Mouse (Mus musculus): Measurements from ENCODE around the gene Tex9. TPM values are rescaled to one million over a fixed set of nuclear protein-coding genes. Genes with fewer than 3 reads are reported as not detected.

The Tex9 gene
- polyA plus RNA-seq, 1 experiment from 2014 or later = 80.9 TPM

DNA sequence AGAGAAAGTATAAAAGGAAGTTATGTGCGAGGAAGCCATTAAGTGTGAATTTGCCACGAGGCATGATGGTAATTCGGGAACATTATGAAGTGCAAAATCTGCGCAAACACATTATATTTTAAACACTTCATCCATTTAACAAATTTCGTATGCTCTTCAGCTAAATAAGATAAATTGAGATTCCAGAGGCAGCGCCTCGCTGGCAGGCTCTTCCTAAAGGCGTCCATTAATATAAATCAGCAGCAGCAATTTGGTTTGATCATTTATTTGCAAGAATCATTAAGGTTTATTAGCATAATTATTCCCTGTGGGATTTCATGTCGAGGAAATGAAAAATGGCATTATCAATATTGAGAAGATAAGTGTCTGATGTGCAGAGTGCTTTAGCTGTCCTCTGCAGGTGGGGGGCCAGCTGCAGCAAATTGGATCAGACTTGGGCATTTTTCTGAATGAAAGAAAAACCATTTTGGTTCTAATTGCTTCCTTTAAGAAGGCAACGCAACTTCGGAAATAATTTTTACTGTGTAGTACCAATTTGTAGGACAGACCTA, 66.6 kb downstream of the Tex9 start:
- ATAC-seq (ENCODE audit: low FRiP score) = no peak
- no peaks in the 10 kb centered on the region for H3K36me3 ChIP-seq (replicated peaks)

GRCm38 (mm10) chr9:72422753-72423152, 69.3 kb downstream of the Tex9 start:
- ATAC-seq (ENCODE audit: low FRiP score) = no peak
- no peak overlapping the region for H3K27ac ChIP-seq
- 92% methylated on average over 2 of the region's 2 CpGs for WGBS
- peaks cover 2% of the 10 kb centered on the region; the same call in 1 of the 2 replicates for H3K27me3 ChIP-seq
- H3K9me3 ChIP-seq = no peaks in the 10 kb centered on the region
- no peak overlapping the region for H3K4me2 ChIP-seq
- no peak overlapping the region for H3K4me3 ChIP-seq (replicated peaks)
- no peaks in the 10 kb centered on the region for H3K36me3 ChIP-seq (replicated peaks)
- peaks cover 9% of the 10 kb centered on the region; the same call in 1 of the 2 replicates for H3K4me1 ChIP-seq
- no peak overlapping the region for H3K9ac ChIP-seq

More for the DNA sequence above, 66.6 kb downstream of the Tex9 start:
- H3K9me3 ChIP-seq = no peaks in the 10 kb centered on the region
- no peak overlapping the region for H3K4me3 ChIP-seq (replicated peaks)
- no peak overlapping the region for H3K9ac ChIP-seq
- no peak overlapping the region for H3K27ac ChIP-seq
- H3K27me3 ChIP-seq = peaks cover 2% of the 10 kb centered on the region; the same call in 1 of the 2 replicates
- WGBS = 70% methylated on average over 11 of the region's 11 CpGs
- no peak overlapping the region for H3K4me2 ChIP-seq
- H3K4me1 ChIP-seq = peaks cover 9% of the 10 kb centered on the region; the same call in 1 of the 2 replicates

- no peak overlapping the region for H3K27ac ChIP-seq
- H3K4me3 ChIP-seq (replicated peaks) = no peak overlapping the region
- H3K9me3 ChIP-seq = no peaks in the 10 kb centered on the region
- H3K36me3 ChIP-seq (replicated peaks) = no peaks in the 10 kb centered on the region
- peaks cover 2% of the 10 kb centered on the region; the same call in 1 of the 2 replicates for H3K27me3 ChIP-seq
- no peak for ATAC-seq (ENCODE audit: low FRiP score)
- H3K9ac ChIP-seq = no peak overlapping the region
- H3K4me2 ChIP-seq = no peak overlapping the region
- 80% methylated on average over 11 of the region's 11 CpGs for WGBS
- H3K4me1 ChIP-seq = peaks cover 9% of the 10 kb centered on the region; the same call in 1 of the 2 replicates
Measured at GRCm38 (mm10) chr9:72422284-72422683, 69.7 kb downstream of the Tex9 start.

DNA sequence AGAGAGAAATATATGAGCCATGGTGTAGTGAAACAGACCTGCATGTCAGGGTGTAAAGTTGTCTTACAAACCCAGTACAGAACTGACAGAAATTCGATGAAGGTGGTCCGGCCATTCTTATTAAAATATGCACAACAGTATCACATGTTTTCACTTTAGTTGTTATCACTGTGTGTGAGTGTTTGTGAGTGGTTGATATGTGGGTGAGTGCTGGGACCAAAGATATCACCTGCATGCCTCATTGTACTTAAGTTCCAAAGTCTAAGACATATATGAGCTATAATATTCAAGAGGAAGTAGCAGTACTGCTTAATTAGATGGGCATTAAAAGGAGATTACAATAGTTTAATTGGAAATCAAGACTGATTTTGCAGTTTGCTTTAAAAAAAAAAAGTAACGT, 71.5 kb downstream of the Tex9 start:
- Histone ChIP-seq H3K36me3 (replicated peaks) (no peaks in the 10 kb centered on the region), H3K27ac (no peak overlapping the region)
- WGBS = 79% methylated on average over 3 of the region's 3 CpGs

DNA sequence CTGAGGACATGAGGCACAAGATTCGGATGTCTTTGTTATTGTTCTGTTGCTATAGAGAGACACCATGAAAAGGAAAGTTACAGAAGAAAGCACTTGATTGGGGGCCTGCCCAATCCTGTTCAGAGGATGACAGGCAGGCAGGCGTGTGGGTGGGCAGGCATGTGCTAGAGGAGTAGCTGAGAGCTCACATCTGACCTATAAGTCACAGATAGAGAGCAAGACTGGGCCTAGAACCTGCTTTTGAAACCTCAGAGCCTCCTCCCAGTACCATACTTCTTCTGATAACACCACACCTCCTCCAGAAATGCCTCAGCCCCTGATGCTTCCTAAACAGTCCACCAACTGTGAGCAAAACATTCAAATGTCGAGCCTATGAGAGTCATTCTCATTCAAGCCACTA, 73.6 kb downstream of the Tex9 start:
- no peak for ATAC-seq (ENCODE audit: low FRiP score)
- Histone ChIP-seq H3K4me2 (no peak overlapping the region), H3K9ac (no peak overlapping the region), H3K27me3 (peaks cover 2% of the 10 kb centered on the region; the same call in 1 of the 2 replicates), H3K36me3 (replicated peaks) (no peaks in the 10 kb centered on the region), H3K27ac (no peak overlapping the region), H3K9me3 (no peaks in the 10 kb centered on the region), H3K4me1 (peaks cover 9% of the 10 kb centered on the region; the same call in 1 of the 2 replicates), H3K4me3 (replicated peaks) (no peak overlapping the region)
- 82% methylated on average over 3 of the region's 3 CpGs for WGBS

More for the DNA sequence above, 71.5 kb downstream of the Tex9 start:
- no peak for ATAC-seq (ENCODE audit: low FRiP score)
- Histone ChIP-seq H3K4me3 (replicated peaks) (no peak overlapping the region), H3K4me1 (peaks cover 9% of the 10 kb centered on the region; the same call in 1 of the 2 replicates), H3K9me3 (no peaks in the 10 kb centered on the region), H3K4me2 (no peak overlapping the region), H3K9ac (no peak overlapping the region), H3K27me3 (peaks cover 2% of the 10 kb centered on the region; the same call in 1 of the 2 replicates)

DNA sequence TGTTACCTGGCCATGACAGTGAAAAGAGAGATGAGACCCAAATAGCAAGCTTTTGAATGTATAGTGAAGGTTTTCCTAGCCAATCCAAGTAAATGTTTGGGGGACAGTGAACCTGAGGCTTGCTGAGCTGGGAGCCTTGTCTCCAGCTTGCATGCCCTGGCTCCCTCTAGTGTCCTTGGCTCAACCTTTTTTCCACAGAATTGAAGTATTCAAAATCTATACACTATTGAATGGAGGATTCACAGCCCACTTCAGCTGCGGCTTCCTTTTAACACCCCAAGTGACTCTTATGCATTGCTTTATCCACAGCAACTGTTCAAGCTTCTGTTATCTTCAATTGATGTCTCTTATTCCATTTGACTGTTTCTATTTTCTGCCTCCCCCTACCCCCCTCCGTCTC, 80.3 kb downstream of the Tex9 start:
- H3K27ac ChIP-seq = no peak overlapping the region

DNA sequence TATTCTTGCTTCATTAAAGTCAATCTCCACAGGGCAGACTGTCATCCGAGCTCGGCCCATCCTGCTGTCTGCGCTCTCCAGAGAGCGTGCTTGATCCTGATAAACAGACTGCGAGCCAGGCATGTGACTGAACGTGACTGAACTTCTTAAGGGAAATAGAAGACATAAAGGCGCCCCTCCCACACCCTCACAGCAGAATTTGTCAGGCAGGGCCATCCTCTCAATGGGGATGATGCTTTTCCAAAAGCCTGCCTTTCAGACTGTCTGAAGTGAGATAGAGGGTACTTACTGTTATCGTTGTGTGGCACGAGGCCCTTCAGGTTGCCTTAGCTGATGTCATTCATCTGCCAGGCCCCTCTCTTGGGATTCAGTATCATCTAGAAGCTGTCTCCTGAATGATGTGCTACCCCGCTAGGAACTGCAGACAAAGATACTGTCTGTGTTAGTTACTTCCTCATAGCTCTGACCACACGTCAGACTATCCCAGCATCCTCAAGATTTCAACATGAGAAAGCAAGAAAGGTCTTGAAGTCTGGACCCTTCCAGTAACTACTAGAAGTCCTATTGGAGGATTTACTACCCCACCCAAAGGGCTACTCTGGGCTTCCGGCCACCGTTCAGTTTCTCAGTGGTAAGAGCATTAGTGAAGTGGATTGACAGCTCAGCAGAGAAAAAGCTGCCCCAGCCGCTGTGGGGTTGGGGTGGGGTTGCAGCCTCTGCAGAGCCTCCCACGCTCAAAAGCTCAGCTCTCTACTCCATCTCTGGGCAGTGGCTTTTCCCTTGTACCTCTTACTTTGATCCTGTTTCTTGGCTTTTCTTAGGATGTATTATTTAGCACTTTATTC, 82.4 kb downstream of the Tex9 start:
- H3K36me3 ChIP-seq (replicated peaks) = no peaks in the 10 kb centered on the region
- no peaks in the 10 kb centered on the region for H3K9me3 ChIP-seq
- WGBS = 63% methylated on average over 15 of the region's 15 CpGs
- H3K4me1 ChIP-seq = peaks cover 3% of the 10 kb centered on the region; the same call in 1 of the 2 replicates
- no peak for ATAC-seq (ENCODE audit: low FRiP score)
- H3K9ac ChIP-seq = no peak overlapping the region
- no peak overlapping the region for H3K27ac ChIP-seq
- no peak overlapping the region for H3K4me3 ChIP-seq (replicated peaks)
- H3K27me3 ChIP-seq = no peaks in the 10 kb centered on the region
- H3K4me2 ChIP-seq = no peak overlapping the region

More for the DNA sequence above, 80.3 kb downstream of the Tex9 start:
- Histone ChIP-seq H3K9ac (no peak overlapping the region), H3K4me2 (no peak overlapping the region), H3K9me3 (no peaks in the 10 kb centered on the region), H3K27me3 (no peaks in the 10 kb centered on the region), H3K4me3 (replicated peaks) (no peak overlapping the region), H3K4me1 (peaks cover 3% of the 10 kb centered on the region; the same call in 1 of the 2 replicates), H3K36me3 (replicated peaks) (no peaks in the 10 kb centered on the region)
- WGBS = 80% methylated on average over 2 of the region's 2 CpGs
- no peak for ATAC-seq (ENCODE audit: low FRiP score)

- Histone ChIP-seq H3K4me3 (replicated peaks) (peak overlapping the region; percentile 14), H3K27ac (no peak overlapping the region), H3K4me2 (peak overlapping the region; percentile 41), H3K4me1 (peaks cover 3% of the 10 kb centered on the region; the same call in 1 of the 2 replicates), H3K9me3 (no peaks in the 10 kb centered on the region), H3K36me3 (replicated peaks) (no peaks in the 10 kb centered on the region), H3K27me3 (no peaks in the 10 kb centered on the region), H3K9ac (no peak overlapping the region)
- peak; percentile 86 for ATAC-seq (ENCODE audit: low FRiP score)
- 13% methylated on average over 12 of the region's 12 CpGs for WGBS
Measured at GRCm38 (mm10) chr9:72408131-72408586, 83.9 kb downstream of the Tex9 start.

DNA sequence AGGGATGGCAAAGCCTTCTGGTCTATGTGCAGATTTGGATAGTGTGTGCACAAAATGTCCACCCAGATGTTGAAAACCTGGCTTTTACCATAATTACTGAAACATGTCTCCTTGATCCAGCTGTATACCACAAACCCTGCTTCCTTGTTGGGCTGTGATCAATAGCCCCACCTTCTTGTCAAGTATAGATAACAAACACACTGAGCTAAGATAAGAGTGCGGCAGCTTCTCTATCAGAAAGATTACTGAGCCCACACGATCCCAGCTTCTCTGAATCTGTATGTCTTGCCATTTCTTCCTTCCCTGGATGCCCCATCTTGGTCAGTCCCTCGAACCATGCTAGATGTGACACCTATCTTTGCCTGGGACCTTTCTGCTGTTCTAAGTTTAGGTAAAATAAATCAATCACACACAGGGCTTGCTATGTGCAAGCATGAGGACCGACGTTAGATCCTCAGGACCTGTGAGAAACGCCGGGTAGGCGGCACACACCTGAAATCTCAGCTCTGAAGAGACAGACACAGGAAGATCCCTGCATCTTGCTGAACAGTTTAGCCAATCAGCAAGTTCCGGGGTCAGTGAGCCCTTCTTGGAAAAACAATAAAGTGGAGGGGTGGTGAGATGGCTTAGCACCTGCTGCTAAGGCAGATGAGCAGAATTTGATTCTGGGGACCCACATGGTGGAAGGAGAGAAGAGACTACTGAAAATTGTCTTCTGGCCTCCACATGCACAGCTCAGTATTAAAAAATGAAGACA, 86.0 kb downstream of the Tex9 start:
- no peaks in the 10 kb centered on the region for H3K9me3 ChIP-seq
- 91% methylated on average over 9 of the region's 9 CpGs for WGBS
- no peak overlapping the region for H3K9ac ChIP-seq
- H3K27ac ChIP-seq = no peak overlapping the region
- peaks cover 3% of the 10 kb centered on the region; the same call in 1 of the 2 replicates for H3K4me1 ChIP-seq
- no peak overlapping the region for H3K4me3 ChIP-seq (replicated peaks)
- no peak overlapping the region for H3K4me2 ChIP-seq
- no peaks in the 10 kb centered on the region for H3K36me3 ChIP-seq (replicated peaks)
- ATAC-seq (ENCODE audit: low FRiP score) = no peak
- no peaks in the 10 kb centered on the region for H3K27me3 ChIP-seq

DNA sequence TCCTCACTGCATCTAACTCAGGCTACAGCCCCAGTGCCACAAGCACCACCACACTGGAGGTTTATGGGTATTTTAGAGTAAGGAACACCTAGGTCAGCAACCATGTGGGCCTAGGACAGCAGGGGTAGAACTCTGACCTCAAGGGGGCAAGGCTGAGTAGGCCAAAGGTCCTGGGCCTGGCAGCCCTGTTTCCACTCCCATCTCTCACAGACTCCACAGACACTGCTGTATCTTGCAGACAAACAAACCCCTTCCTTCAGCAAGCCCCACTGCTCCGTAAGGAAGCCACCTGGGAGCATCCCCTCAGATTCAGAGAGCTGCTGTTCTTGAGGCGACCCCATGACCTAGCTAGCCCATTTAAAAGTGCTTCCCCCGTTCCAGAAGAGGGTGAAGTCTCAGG, 87.1 kb downstream of the Tex9 start:
- Histone ChIP-seq H3K27me3 (no peaks in the 10 kb centered on the region), H3K4me2 (no peak overlapping the region), H3K36me3 (replicated peaks) (no peaks in the 10 kb centered on the region), H3K9ac (no peak overlapping the region), H3K4me3 (replicated peaks) (no peak overlapping the region), H3K9me3 (no peaks in the 10 kb centered on the region), H3K4me1 (peaks cover 3% of the 10 kb centered on the region; the same call in 1 of the 2 replicates), H3K27ac (no peak overlapping the region)
- no peak for ATAC-seq (ENCODE audit: low FRiP score)
- 83% methylated on average over 3 of the region's 3 CpGs for WGBS

DNA sequence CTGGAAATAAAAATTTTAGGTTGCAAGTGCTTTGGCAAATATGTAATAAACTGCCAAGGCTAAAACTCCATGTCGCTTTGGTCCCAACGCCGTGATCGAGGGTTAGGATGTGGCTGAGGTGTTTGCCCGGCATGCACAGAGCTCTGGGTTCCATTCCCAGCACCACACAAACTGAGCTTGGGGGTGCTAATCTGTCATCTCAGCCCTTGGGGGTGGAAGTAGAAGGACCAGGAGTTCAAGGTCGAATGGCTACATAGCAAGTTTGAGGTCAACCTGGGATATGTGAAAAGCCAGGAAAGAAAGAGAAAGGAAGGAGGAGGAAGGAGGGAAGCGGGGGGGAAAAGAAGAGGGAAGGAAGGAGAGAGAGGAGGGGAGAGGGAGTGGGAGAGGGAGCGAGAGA, 87.6 kb downstream of the Tex9 start:
- 89% methylated on average over 8 of the region's 8 CpGs for WGBS
- Histone ChIP-seq H3K4me1 (peaks cover 3% of the 10 kb centered on the region; the same call in 1 of the 2 replicates), H3K9me3 (no peaks in the 10 kb centered on the region), H3K4me3 (replicated peaks) (no peak overlapping the region), H3K27me3 (0 out of 2 replicates have a peak, but pooled peaks cover 2% of the 10 kb centered on the region), H3K9ac (no peak overlapping the region), H3K27ac (no peak overlapping the region), H3K36me3 (replicated peaks) (no peaks in the 10 kb centered on the region), H3K4me2 (no peak overlapping the region)
- no peak for ATAC-seq (ENCODE audit: low FRiP score)

- no peaks in the 10 kb centered on the region for H3K36me3 ChIP-seq (replicated peaks)
- H3K4me2 ChIP-seq = no peak overlapping the region
- no peak overlapping the region for H3K4me3 ChIP-seq (replicated peaks)
- H3K27me3 ChIP-seq = 0 out of 2 replicates have a peak, but pooled peaks cover 3% of the 10 kb centered on the region
- H3K27ac ChIP-seq = no peak overlapping the region
- H3K4me1 ChIP-seq = peaks cover 3% of the 10 kb centered on the region; the same call in 1 of the 2 replicates
- WGBS = 77% methylated on average over 6 of the region's 6 CpGs
- no peaks in the 10 kb centered on the region for H3K9me3 ChIP-seq
- no peak for ATAC-seq (ENCODE audit: low FRiP score)
- no peak overlapping the region for H3K9ac ChIP-seq
Measured at GRCm38 (mm10) chr9:72403421-72403820, 88.6 kb downstream of the Tex9 start.
